Mouse (Mus musculus): ENCODE measurements around the gene Ibsp. TPM values are rescaled to one million over a fixed set of nuclear protein-coding genes. Genes with fewer than 3 reads are reported as not detected.

Gene Ibsp
- polyA plus RNA-seq, 1 experiment, result not detected

DNA sequence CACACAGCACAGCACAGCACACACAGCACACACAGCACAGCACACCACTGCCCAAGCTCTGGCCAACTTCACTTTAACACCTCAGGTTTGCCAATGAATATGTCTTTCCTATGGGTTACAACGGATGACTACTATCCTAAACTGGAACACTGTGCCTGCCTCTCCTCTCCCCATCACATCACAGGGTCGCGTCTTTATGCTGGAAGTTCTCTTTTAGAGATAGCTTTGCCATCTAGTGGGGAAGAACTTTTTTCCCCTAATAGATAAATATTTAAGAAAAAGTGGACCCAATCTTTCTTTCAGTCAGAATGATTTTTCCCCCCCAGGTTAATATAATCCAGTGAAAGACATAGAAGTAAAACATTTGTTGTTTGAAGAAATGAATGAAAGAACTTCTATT is 33.3 kb downstream of the Ibsp start:
- Histone ChIP-seq H3K4me3 (ENCODE audit: low read depth, low read length) (no peak overlapping the region), H3K27ac (ENCODE audit: insufficient read depth, low read depth, low read length) (no peak overlapping the region), H3K27me3 (ENCODE audit: control insufficient read depth, insufficient read depth, low read length) (no peaks in the 10 kb centered on the region; the same call in 1 of the 2 replicates), H3K36me3 (ENCODE audit: control insufficient read depth, insufficient read depth, low read length) (no peaks in the 10 kb centered on the region), H3K4me1 (ENCODE audit: control insufficient read depth, insufficient read depth, insufficient read length, low read length) (no peaks in the 10 kb centered on the region)
- 53% methylated on average over 3 of the region's 3 CpGs for WGBS
- no peak for TF ChIP-seq CTCF (IDR thresholded peaks at IDR 0.05; ENCODE audit: extremely low read depth, insufficient read length, insufficient replicate concordance, low read depth, low read length)
- TF ChIP-seq POLR2A (IDR thresholded peaks at IDR 0.05; ENCODE audit: low read depth, low read length), result no peak

- H3K27me3 ChIP-seq (ENCODE audit: control insufficient read depth, insufficient read depth, low read length), result no peaks in the 10 kb centered on the region; the same call in 1 of the 2 replicates
- no peak for TF ChIP-seq CTCF (IDR thresholded peaks at IDR 0.05; ENCODE audit: extremely low read depth, insufficient read length, insufficient replicate concordance, low read depth, low read length)
- no peak for TF ChIP-seq POLR2A (IDR thresholded peaks at IDR 0.05; ENCODE audit: low read depth, low read length)
- H3K4me3 ChIP-seq (ENCODE audit: low read depth, low read length), result no peak overlapping the region
- 20% methylated on average over 7 of the region's 7 CpGs for WGBS
- H3K36me3 ChIP-seq (ENCODE audit: control insufficient read depth, insufficient read depth, low read length), result no peaks in the 10 kb centered on the region
- H3K27ac ChIP-seq (ENCODE audit: insufficient read depth, low read depth, low read length), result no peak overlapping the region
- no peaks in the 10 kb centered on the region for H3K4me1 ChIP-seq (ENCODE audit: control insufficient read depth, insufficient read depth, insufficient read length, low read length)
Observed at GRCm38 (mm10) chr5:104333231-104333640, 34.3 kb downstream of the Ibsp start.

- TF ChIP-seq POLR2A (IDR thresholded peaks at IDR 0.05; ENCODE audit: low read depth, low read length), result no peak
- no peak for TF ChIP-seq CTCF (IDR thresholded peaks at IDR 0.05; ENCODE audit: extremely low read depth, insufficient read length, insufficient replicate concordance, low read depth, low read length)
- Histone ChIP-seq H3K27ac (ENCODE audit: insufficient read depth, low read depth, low read length) (no peak overlapping the region), H3K27me3 (ENCODE audit: control insufficient read depth, insufficient read depth, low read length) (no peaks in the 10 kb centered on the region; the same call in 1 of the 2 replicates), H3K4me3 (ENCODE audit: low read depth, low read length) (no peak overlapping the region), H3K36me3 (ENCODE audit: control insufficient read depth, insufficient read depth, low read length) (no peaks in the 10 kb centered on the region), H3K4me1 (ENCODE audit: control insufficient read depth, insufficient read depth, insufficient read length, low read length) (no peaks in the 10 kb centered on the region)
- 77% methylated on average over 6 of the region's 6 CpGs for WGBS
Observed at GRCm38 (mm10) chr5:104333643-104334042, 34.7 kb downstream of the Ibsp start.

DNA sequence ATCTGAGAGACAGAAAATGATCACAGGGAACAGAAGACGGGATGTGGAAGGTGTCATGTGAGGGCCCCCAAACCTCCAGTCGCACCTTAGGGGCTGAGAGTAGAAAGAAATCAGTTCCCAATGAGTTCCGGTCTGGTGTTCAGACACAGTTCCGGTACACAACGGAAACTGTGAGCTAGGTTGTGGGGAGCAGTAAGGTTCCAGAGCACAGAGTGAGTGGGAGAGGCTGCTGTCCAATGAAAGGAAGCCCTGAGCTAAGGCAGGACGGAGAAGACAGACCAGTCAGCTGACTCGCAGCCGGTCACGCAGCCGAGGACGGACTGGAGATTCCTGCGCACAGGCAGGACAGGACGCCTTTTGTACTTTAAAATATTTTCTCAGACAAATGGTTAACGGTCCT is 35.5 kb downstream of the Ibsp start:
- Histone ChIP-seq H3K27me3 (ENCODE audit: control insufficient read depth, insufficient read depth, low read length) (no peaks in the 10 kb centered on the region; the same call in 1 of the 2 replicates), H3K36me3 (ENCODE audit: control insufficient read depth, insufficient read depth, low read length) (no peaks in the 10 kb centered on the region), H3K27ac (ENCODE audit: insufficient read depth, low read depth, low read length) (no peak overlapping the region), H3K4me3 (ENCODE audit: low read depth, low read length) (no peak overlapping the region), H3K4me1 (ENCODE audit: control insufficient read depth, insufficient read depth, insufficient read length, low read length) (no peaks in the 10 kb centered on the region)
- no peak for TF ChIP-seq POLR2A (IDR thresholded peaks at IDR 0.05; ENCODE audit: low read depth, low read length)
- no peak for TF ChIP-seq CTCF (IDR thresholded peaks at IDR 0.05; ENCODE audit: extremely low read depth, insufficient read length, insufficient replicate concordance, low read depth, low read length)
- WGBS, result 88% methylated on average over 14 of the region's 14 CpGs

DNA sequence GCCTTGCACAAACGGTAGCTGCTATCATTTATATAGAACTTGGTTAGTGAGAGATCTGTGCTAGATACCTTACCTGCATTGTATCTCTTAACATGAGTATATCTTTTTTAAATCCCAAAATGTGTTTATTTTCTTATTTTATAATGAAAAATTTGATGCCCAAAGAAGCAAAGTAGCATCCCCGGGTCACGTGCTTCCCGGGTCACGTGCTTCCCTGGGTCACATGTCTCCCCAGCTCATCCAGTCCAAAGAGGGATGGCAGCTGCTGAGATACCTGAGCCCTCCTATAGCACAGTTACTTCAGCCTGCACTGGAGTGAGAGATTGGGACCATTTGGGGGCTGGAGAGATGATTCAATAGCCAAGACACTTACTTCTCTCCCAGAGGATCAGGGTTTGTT is 37.0 kb downstream of the Ibsp start:
- Histone ChIP-seq H3K27me3 (ENCODE audit: control insufficient read depth, insufficient read depth, low read length) (no peaks in the 10 kb centered on the region; the same call in 1 of the 2 replicates), H3K4me3 (ENCODE audit: low read depth, low read length) (no peak overlapping the region), H3K36me3 (ENCODE audit: control insufficient read depth, insufficient read depth, low read length) (no peaks in the 10 kb centered on the region), H3K4me1 (ENCODE audit: control insufficient read depth, insufficient read depth, insufficient read length, low read length) (no peaks in the 10 kb centered on the region), H3K27ac (ENCODE audit: insufficient read depth, low read depth, low read length) (no peak overlapping the region)
- TF ChIP-seq POLR2A (IDR thresholded peaks at IDR 0.05; ENCODE audit: low read depth, low read length) (no peak), CTCF (IDR thresholded peaks at IDR 0.05; ENCODE audit: extremely low read depth, insufficient read length, insufficient replicate concordance, low read depth, low read length) (no peak)
- WGBS, result 65% methylated on average over 5 of the region's 5 CpGs

- Histone ChIP-seq H3K4me1 (ENCODE audit: control insufficient read depth, insufficient read depth, insufficient read length, low read length) (no peaks in the 10 kb centered on the region), H3K27ac (ENCODE audit: insufficient read depth, low read depth, low read length) (no peak overlapping the region), H3K4me3 (ENCODE audit: low read depth, low read length) (no peak overlapping the region), H3K36me3 (ENCODE audit: control insufficient read depth, insufficient read depth, low read length) (no peaks in the 10 kb centered on the region), H3K27me3 (ENCODE audit: control insufficient read depth, insufficient read depth, low read length) (no peaks in the 10 kb centered on the region; the same call in 1 of the 2 replicates)
- WGBS, result 76% methylated on average over 4 of the region's 4 CpGs
- TF ChIP-seq CTCF (IDR thresholded peaks at IDR 0.05; ENCODE audit: extremely low read depth, insufficient read length, insufficient replicate concordance, low read depth, low read length), result no peak
- TF ChIP-seq POLR2A (IDR thresholded peaks at IDR 0.05; ENCODE audit: low read depth, low read length), result no peak
Observed at GRCm38 (mm10) chr5:104337491-104337890, 38.5 kb downstream of the Ibsp start.

DNA sequence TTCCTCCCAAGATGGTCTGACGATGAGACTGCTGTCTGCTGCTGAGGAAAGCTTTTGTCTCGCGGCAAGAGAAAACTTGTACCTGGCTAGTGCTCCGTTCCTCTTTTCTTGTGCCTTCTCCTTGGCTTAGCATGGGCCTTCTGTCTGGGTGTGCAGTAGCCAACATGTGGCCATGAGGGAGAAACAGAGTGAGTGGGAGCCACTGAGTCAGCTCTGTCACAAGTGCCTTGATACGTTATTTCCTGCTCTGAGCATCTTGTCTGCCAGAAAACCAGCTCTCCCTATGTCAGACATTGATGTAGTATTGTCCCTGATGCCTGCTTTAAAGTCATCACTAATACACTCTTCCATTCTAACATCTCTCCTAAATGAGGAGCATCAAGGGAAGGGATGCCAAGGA is 40.0 kb downstream of the Ibsp start:
- H3K4me1 ChIP-seq (ENCODE audit: control insufficient read depth, insufficient read depth, insufficient read length, low read length), result no peaks in the 10 kb centered on the region
- H3K4me3 ChIP-seq (ENCODE audit: low read depth, low read length), result no peak overlapping the region
- no peak overlapping the region for H3K27ac ChIP-seq (ENCODE audit: insufficient read depth, low read depth, low read length)
- H3K27me3 ChIP-seq (ENCODE audit: control insufficient read depth, insufficient read depth, low read length), result no peaks in the 10 kb centered on the region; the same call in 1 of the 2 replicates
- H3K36me3 ChIP-seq (ENCODE audit: control insufficient read depth, insufficient read depth, low read length), result no peaks in the 10 kb centered on the region
- WGBS, result 84% methylated on average over 5 of the region's 5 CpGs
- TF ChIP-seq CTCF (IDR thresholded peaks at IDR 0.05; ENCODE audit: extremely low read depth, insufficient read length, insufficient replicate concordance, low read depth, low read length), result no peak
- TF ChIP-seq POLR2A (IDR thresholded peaks at IDR 0.05; ENCODE audit: low read depth, low read length), result no peak
